Mouse (Mus musculus): ENCODE measurements around the gene Rpl32. TPM values are rescaled to one million over a fixed set of nuclear protein-coding genes. Genes with fewer than 3 reads are reported as not detected.
A peak's percentile ranks its signal among the peaks of the same experiment; 100 is the strongest.

The Rpl32 gene
- polyA plus RNA-seq, 1 experiment from 2014 or later = 1,760 TPM

DNA sequence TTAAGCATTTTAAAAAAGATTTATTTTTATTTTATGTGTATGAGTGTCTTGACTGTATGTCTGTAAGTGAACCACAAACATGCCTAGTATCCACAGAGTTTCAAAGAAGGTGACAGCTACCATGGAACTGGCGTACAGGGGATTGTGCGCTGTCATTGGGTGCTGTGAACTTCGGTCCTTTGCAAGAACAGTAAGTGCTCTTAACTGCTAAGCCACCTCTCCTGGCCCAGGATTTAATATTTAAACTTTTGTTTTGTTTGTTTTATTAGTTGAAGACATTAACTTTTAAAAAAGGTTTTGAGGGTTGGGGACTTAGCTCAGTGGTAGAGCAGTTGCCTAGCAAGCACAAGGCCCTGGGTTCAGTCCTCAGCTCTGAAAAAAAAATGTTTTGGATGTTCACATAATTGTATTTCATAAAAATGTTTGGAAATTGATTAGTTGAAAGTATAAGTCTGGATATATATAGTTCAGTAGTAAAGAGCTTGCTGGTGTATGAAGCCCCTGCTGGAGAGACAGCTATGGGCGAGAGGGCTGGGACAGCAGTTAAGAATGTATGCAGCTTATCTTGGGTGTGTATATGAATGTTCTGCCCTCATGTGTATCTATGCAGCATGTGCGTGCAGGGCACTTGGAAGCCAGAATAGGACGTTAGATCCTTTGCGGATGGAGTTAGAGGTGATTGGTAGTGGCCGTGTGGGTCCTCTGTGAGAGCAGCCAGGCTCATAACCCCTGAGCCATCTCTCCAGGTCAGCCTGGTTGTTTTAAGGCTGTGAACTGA lies 12.9 kb upstream of the Rpl32 start:
- Histone ChIP-seq H3K9me3 (ENCODE audit: low read length) (no peaks in the 10 kb centered on the region), H3K27ac (ENCODE audit: low read length) (no peak overlapping the region), H3K4me3 (ENCODE audit: low read length) (no peak overlapping the region), H3K27me3 (ENCODE audit: insufficient read depth, low read length) (no peaks in the 10 kb centered on the region), H3K4me1 (ENCODE audit: insufficient read depth, low read length) (0 out of 2 replicates have a peak, but pooled peaks cover 6% of the 10 kb centered on the region), H3K9ac (replicated peaks; ENCODE audit: low read length) (no peak overlapping the region), H3K36me3 (ENCODE audit: insufficient read depth, low read length) (no peaks in the 10 kb centered on the region), H3K4me2 (replicated peaks; ENCODE audit: low read depth, low read length) (no peak overlapping the region)
- 85% methylated on average over 8 of the region's 8 CpGs for WGBS
- ATAC-seq (ENCODE audit: low FRiP score, low TSS enrichment) = no peak

DNA sequence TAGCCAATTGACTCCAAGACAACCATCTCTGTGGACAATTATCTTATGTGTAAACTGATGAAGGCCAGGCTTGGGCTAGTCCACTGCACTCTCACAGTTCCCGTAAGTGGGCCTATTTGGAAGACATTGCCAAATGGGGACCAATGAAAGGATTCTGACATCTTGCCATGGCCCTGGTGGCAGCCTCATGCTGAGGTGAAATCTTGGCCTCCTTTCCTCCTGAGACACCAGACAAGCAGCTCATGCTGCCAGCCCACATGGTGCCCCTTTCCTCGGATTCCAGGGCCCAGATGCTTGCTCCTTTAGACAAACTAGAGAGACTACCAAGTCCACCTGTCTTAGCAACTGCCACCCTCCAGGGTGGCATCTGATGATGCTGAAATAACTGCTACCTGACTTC lies 9.6 kb upstream of the Rpl32 start:
- Histone ChIP-seq H3K27me3 (ENCODE audit: insufficient read depth, low read length) (no peaks in the 10 kb centered on the region), H3K4me2 (replicated peaks; ENCODE audit: low read depth, low read length) (no peak overlapping the region), H3K9ac (replicated peaks; ENCODE audit: low read length) (no peak overlapping the region), H3K27ac (ENCODE audit: low read length) (no peak overlapping the region), H3K36me3 (ENCODE audit: insufficient read depth, low read length) (no peaks in the 10 kb centered on the region), H3K9me3 (ENCODE audit: low read length) (no peaks in the 10 kb centered on the region), H3K4me3 (ENCODE audit: low read length) (no peak overlapping the region), H3K4me1 (ENCODE audit: insufficient read depth, low read length) (no peaks in the 10 kb centered on the region)
- 82% methylated on average over 2 of the region's 2 CpGs for WGBS
- no peak for ATAC-seq (ENCODE audit: low FRiP score, low TSS enrichment)

DNA sequence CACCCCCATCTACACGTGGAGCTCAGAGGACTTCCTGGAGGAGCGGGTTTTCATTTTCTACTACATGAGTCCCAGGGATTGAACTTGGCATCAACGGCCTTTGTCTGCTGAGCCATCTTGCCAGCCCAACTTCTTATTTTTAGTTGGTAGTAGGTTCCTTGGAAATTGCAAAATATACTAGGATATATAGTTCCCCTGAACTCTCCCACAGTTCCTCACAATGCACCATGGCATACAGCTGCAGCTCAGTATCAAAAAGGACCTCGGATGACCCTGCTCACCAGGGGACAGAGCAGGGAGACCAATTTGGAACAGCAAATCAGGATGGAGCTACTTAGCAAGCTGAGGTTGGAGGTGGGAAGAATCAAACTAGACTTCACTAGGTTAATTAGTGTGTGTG lies 6.5 kb upstream of the Rpl32 start:
- ATAC-seq (ENCODE audit: low FRiP score, low TSS enrichment) = no peak
- Histone ChIP-seq H3K4me3 (ENCODE audit: low read length) (no peak overlapping the region), H3K4me2 (replicated peaks; ENCODE audit: low read depth, low read length) (no peak overlapping the region), H3K4me1 (ENCODE audit: insufficient read depth, low read length) (no peaks in the 10 kb centered on the region), H3K27ac (ENCODE audit: low read length) (no peak overlapping the region), H3K27me3 (ENCODE audit: insufficient read depth, low read length) (no peaks in the 10 kb centered on the region), H3K9ac (replicated peaks; ENCODE audit: low read length) (no peak overlapping the region), H3K36me3 (ENCODE audit: insufficient read depth, low read length) (no peaks in the 10 kb centered on the region), H3K9me3 (ENCODE audit: low read length) (no peaks in the 10 kb centered on the region)
- WGBS = 75% methylated on average over 4 of the region's 4 CpGs

DNA sequence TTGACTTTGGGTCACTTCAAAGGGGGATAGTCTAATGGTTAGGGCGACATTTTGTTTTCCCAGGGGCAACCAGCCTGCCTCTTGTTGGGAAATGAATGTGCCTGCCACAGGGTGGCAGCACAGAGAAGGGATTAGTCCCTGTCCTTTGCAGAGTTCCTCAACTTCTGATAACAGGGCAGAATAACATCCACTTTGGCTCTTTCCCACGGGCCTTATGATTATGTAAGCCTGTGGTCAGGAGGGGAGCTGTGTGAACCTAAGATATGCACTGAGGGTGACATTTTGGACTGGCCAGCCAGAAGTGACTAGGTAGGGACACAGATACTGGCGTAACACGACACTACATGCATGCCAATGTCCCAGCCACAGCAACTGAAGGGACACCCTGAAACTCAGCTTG lies 5.6 kb upstream of the Rpl32 start:
- Histone ChIP-seq H3K36me3 (ENCODE audit: insufficient read depth, low read length) (no peaks in the 10 kb centered on the region), H3K4me1 (ENCODE audit: insufficient read depth, low read length) (no peaks in the 10 kb centered on the region), H3K9ac (replicated peaks; ENCODE audit: low read length) (no peak overlapping the region), H3K9me3 (ENCODE audit: low read length) (no peaks in the 10 kb centered on the region), H3K27ac (ENCODE audit: low read length) (no peak overlapping the region), H3K4me2 (replicated peaks; ENCODE audit: low read depth, low read length) (no peak overlapping the region), H3K4me3 (ENCODE audit: low read length) (no peak overlapping the region), H3K27me3 (ENCODE audit: insufficient read depth, low read length) (no peaks in the 10 kb centered on the region)
- ATAC-seq (ENCODE audit: low FRiP score, low TSS enrichment) = peak; percentile 47
- 30% methylated on average over 4 of the region's 4 CpGs for WGBS

DNA sequence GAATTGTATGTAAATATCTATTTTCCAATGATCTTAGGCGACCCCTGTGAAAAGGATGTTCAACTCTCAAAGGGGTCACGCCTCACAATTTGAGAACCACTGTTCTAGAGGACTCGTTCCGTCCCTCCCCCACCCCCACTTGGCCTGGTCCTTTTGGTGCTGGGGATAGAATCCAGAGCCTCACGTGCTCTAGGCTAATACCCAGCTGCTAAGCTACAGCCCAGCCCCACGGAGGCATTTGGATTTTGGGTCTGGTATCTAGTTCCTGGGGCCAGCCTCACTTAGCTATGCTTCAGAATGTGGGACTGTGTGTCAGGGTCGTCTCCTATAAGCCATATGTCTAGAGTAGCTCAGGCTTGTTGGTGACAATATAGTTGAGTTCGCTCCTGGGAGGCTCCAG lies 3.1 kb upstream of the Rpl32 start:
- ATAC-seq (ENCODE audit: low FRiP score, low TSS enrichment) = no peak
- 69% methylated on average over 8 of the region's 8 CpGs for WGBS

DNA sequence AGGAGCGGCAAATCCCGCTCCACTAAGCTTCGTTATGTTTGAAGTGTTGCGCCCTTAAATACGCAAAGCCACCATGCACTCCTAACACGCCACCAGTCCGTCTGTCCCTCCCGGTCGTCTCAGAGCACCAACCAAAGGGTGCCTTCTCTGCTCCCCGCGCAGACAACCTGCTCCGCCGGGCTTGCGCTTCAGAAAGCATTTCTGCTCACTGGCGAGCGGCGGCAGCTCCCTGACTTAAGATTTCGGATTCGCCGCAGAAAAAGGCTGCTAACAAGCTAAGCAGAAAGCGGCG lies 405 bp downstream of the Rpl32 start:
- H3K4me2 ChIP-seq (replicated peaks; ENCODE audit: low read depth, low read length) = peak overlapping the region; percentile 95
- H3K4me1 ChIP-seq (ENCODE audit: insufficient read depth, low read length) = peaks cover 15% of the 10 kb centered on the region
- H3K27me3 ChIP-seq (ENCODE audit: insufficient read depth, low read length) = no peaks in the 10 kb centered on the region
- WGBS = 0% methylated on average over 22 of the region's 22 CpGs
- H3K9me3 ChIP-seq (ENCODE audit: low read length) = no peaks in the 10 kb centered on the region
- H3K36me3 ChIP-seq (ENCODE audit: insufficient read depth, low read length) = peaks cover 38% of the 10 kb centered on the region
- peak overlapping the region; percentile 95 for H3K4me3 ChIP-seq (ENCODE audit: low read length)
- ATAC-seq (ENCODE audit: low FRiP score, low TSS enrichment) = no peak
- peak overlapping the region; percentile 98 for H3K9ac ChIP-seq (replicated peaks; ENCODE audit: low read length)
- H3K27ac ChIP-seq (ENCODE audit: low read length) = peak overlapping the region; percentile 95

More for the DNA sequence above, 3.1 kb upstream of the Rpl32 start:
- no peak overlapping the region for H3K4me2 ChIP-seq (replicated peaks; ENCODE audit: low read depth, low read length)
- H3K9me3 ChIP-seq (ENCODE audit: low read length) = no peaks in the 10 kb centered on the region
- H3K27me3 ChIP-seq (ENCODE audit: insufficient read depth, low read length) = no peaks in the 10 kb centered on the region
- no peak overlapping the region for H3K4me3 ChIP-seq (ENCODE audit: low read length)
- H3K9ac ChIP-seq (replicated peaks; ENCODE audit: low read length) = no peak overlapping the region
- H3K4me1 ChIP-seq (ENCODE audit: insufficient read depth, low read length) = peaks cover 8% of the 10 kb centered on the region
- H3K27ac ChIP-seq (ENCODE audit: low read length) = no peak overlapping the region
- H3K36me3 ChIP-seq (ENCODE audit: insufficient read depth, low read length) = peaks cover 9% of the 10 kb centered on the region

DNA sequence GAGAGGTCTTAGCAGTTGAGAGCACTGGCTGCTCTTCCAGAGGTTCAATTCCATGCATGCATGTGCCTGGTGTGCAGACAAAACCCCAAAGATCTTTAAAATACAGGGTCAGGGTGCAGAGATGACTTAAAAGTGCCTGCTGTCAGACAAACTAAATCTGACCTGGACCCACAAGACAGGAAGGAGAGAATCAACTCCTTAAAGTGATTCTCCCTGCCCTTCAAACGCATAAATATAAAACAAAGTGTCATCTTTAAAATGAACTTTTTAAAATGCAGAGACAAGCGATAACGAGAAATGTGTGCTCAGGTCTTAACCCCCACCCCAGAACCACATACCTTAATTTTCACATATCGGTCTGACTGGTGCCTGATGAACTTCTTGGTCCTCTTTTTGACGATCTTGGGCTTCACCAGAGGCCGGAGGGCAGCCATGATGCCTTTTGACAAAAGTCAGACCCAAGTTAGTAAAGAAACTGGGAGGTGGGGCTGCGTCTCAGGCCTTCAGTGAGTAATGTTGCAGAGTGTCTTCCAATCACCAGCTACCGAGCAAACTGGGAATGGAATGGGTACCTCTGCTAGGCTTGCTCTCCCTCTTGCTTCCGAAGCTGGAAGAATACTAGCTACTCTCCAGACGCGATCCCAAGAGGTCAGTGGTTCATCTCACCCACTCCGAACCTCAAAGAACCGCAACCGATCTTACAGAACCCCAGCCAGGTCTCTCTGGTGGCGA lies 917 bp downstream of the Rpl32 start:
- H3K27ac ChIP-seq (ENCODE audit: low read length) = peak overlapping the region; percentile 95
- peak overlapping the region; percentile 95 for H3K4me2 ChIP-seq (replicated peaks; ENCODE audit: low read depth, low read length)
- ATAC-seq (ENCODE audit: low FRiP score, low TSS enrichment) = no peak
- no peaks in the 10 kb centered on the region for H3K9me3 ChIP-seq (ENCODE audit: low read length)
- peaks cover 15% of the 10 kb centered on the region for H3K4me1 ChIP-seq (ENCODE audit: insufficient read depth, low read length)
- WGBS = 2% methylated on average over 15 of the region's 15 CpGs
- H3K4me3 ChIP-seq (ENCODE audit: low read length) = peak overlapping the region; percentile 95
- peak overlapping the region; percentile 98 for H3K9ac ChIP-seq (replicated peaks; ENCODE audit: low read length)
- no peaks in the 10 kb centered on the region for H3K27me3 ChIP-seq (ENCODE audit: insufficient read depth, low read length)
- H3K36me3 ChIP-seq (ENCODE audit: insufficient read depth, low read length) = peaks cover 40% of the 10 kb centered on the region

DNA sequence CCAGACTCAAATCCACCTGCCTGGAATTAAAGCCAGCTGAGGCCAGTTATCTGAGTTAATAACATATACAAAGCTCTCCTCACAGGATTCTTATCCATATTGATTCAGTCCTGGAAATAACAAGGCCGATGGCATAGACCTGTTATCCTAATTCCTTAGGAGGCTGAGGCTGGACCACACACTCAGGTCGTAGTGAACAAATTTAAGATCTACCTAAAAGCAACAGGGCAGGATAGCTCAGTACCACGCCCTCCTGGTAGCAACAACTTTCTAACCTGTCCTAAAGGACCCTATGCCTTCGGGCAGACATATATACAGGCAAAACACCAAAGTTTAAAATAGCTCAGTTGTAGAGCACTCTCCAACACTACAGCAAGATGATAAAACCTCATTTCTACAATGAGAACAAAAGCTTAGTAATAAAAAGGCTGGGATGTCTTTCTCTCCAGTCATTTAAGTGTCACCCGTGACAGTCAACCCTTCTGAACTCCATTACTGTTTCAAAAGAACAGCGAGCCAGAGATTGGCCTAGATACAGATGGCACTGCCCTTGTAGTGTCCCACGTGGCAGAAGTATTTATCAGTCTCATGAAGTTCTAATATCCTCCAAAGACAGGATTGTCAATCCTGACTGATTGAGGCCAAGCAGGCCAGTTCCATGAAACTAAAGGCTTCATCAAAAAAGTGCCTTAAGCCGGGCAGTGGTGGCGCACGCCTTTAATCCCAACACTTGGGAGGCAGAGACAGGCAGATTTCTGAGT lies 3.9 kb downstream of the Rpl32 start:
- Histone ChIP-seq H3K9me3 (ENCODE audit: low read length) (no peaks in the 10 kb centered on the region), H3K27ac (ENCODE audit: low read length) (no peak overlapping the region), H3K9ac (replicated peaks; ENCODE audit: low read length) (no peak overlapping the region), H3K27me3 (ENCODE audit: insufficient read depth, low read length) (no peaks in the 10 kb centered on the region), H3K4me1 (ENCODE audit: insufficient read depth, low read length) (peaks cover 15% of the 10 kb centered on the region), H3K4me3 (ENCODE audit: low read length) (no peak overlapping the region), H3K36me3 (ENCODE audit: insufficient read depth, low read length) (peaks cover 59% of the 10 kb centered on the region), H3K4me2 (replicated peaks; ENCODE audit: low read depth, low read length) (no peak overlapping the region)
- WGBS = 67% methylated on average over 10 of the region's 10 CpGs
- no peak for ATAC-seq (ENCODE audit: low FRiP score, low TSS enrichment)

DNA sequence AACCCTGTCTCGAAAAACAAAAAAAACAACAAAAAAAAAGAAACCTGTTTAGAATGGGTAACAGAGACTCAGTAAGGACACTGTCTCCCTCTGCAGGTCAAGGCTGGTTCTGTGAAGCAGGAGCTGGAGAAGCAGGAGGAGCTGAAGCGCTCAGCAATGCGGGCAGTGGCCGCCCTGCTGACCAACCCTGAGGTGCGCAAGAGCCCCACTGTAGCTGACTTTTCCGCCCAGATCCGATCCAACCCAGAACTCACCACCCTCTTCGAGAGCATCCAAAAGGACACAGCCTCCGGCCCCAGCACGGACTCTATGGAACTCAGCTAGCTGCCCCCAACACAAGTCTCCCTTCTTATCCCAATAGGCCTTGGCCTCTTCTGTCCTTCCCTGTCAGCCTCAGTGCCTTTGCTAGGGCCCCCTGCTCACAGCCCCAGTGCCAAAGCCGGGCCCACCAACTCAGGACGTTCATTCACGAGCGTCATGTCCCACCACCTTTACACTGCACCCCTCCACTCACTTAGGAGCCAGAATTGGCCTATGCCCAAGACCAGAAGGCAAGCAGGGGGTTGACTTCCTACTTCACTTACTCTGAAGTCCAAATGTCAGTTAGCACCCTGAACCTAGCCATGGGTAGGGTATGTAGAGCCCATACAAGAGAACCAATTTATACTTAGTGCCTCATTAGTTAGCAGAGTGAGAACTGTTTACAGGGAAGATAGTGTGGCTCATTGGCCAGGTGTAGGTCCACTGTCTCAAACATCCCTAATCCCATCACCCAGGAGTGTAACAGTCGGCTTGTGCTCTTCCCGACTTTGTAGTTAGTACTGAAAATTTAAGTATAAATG lies 4.8 kb downstream of the Rpl32 start:
- H3K4me3 ChIP-seq (ENCODE audit: low read length) = no peak overlapping the region
- ATAC-seq (ENCODE audit: low FRiP score, low TSS enrichment) = peak; percentile 76
- peaks cover 66% of the 10 kb centered on the region for H3K36me3 ChIP-seq (ENCODE audit: insufficient read depth, low read length)
- no peaks in the 10 kb centered on the region for H3K27me3 ChIP-seq (ENCODE audit: insufficient read depth, low read length)
- peaks cover 15% of the 10 kb centered on the region for H3K4me1 ChIP-seq (ENCODE audit: insufficient read depth, low read length)
- H3K27ac ChIP-seq (ENCODE audit: low read length) = peak overlapping the region; percentile 49; the same call in 1 of the 2 replicates
- no peak overlapping the region for H3K4me2 ChIP-seq (replicated peaks; ENCODE audit: low read depth, low read length)
- no peaks in the 10 kb centered on the region for H3K9me3 ChIP-seq (ENCODE audit: low read length)
- no peak overlapping the region for H3K9ac ChIP-seq (replicated peaks; ENCODE audit: low read length)
- 38% methylated on average over 16 of the region's 16 CpGs for WGBS
